Mouse (Mus musculus): ENCODE results near the gene Ttc23l.
A peak's percentile ranks its signal among the peaks of the same experiment; 100 is the strongest.
"Not testable (repeated sequence)": the region's sequence is repeated elsewhere in the genome, so short reads cannot be mapped to it uniquely, and the experiment has no call there.

Ttc23l gene

GRCm38 (mm10) chr15:10558465-10558864, at the start of gene Ttc23l:
Gene Ttc23l (minus strand): TSS chr15:10558668.
- no peak for DNase-seq (ENCODE audit: low spot score)

- no peak for DNase-seq (ENCODE audit: low spot score)
Measured at GRCm38 (mm10) chr15:10599413-10599812, 40.9 kb upstream of the Ttc23l start.

DNA sequence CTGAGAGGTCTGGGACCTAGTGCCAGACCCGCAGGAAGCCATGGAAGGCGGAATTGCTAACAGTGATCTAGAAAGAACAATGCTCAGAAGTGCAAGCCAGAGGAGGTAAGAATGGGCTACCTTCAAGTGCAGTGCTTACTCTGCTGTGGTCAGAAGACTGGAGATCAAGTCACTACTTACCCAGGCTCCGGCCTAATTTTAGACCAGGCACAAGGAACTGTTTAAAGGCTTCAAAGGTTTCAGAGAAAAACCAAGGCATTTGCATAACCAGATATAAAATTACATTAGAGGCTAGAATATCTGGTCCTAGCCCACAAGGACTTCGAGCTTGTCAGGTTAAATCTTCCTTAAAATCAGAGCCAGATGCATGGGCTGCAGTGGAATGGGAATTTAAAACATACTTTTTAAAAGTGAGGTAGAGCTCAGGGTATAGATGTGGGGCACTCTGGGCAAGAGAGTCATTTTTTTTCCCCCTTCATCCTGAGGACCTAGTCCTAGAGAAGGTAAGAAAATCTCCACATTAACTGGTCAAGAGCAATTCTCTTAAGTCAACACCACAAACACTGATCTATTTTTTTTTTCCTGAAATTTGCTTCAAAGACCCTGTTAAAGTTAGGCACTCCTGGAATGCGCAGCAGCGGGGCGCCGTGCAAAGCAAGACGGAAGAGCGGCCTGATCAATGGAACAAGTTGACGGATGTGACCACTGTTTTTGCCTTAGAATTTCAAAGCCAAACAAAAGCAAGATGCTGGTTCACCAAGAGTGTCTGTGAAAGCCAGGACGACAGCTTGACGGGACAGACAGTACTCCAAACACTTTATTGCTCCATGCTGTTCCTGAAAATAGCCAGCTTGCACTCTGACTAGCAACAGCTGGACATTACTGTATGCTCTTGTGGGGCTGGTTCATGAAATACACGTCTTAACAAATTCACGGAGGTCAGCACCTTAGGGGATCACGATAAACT, 40.1 kb upstream of the Ttc23l start:
- no peak for DNase-seq (ENCODE audit: low spot score)

GRCm38 (mm10) chr15:10596871-10597270, 38.4 kb upstream of the Ttc23l start:
- no peak for DNase-seq (ENCODE audit: low spot score)

- DNase-seq (ENCODE audit: low spot score), result no peak
Measured at GRCm38 (mm10) chr15:10595408-10595807, 36.9 kb upstream of the Ttc23l start.

GRCm38 (mm10) chr15:10594910-10595309, 36.4 kb upstream of the Ttc23l start:
- DNase-seq (ENCODE audit: low spot score), result no peak

GRCm38 (mm10) chr15:10593094-10593493, 34.6 kb upstream of the Ttc23l start:
- DNase-seq (ENCODE audit: low spot score), result no peak

GRCm38 (mm10) chr15:10586565-10586964, 28.1 kb upstream of the Ttc23l start:
- DNase-seq (ENCODE audit: low spot score), result no peak

DNA sequence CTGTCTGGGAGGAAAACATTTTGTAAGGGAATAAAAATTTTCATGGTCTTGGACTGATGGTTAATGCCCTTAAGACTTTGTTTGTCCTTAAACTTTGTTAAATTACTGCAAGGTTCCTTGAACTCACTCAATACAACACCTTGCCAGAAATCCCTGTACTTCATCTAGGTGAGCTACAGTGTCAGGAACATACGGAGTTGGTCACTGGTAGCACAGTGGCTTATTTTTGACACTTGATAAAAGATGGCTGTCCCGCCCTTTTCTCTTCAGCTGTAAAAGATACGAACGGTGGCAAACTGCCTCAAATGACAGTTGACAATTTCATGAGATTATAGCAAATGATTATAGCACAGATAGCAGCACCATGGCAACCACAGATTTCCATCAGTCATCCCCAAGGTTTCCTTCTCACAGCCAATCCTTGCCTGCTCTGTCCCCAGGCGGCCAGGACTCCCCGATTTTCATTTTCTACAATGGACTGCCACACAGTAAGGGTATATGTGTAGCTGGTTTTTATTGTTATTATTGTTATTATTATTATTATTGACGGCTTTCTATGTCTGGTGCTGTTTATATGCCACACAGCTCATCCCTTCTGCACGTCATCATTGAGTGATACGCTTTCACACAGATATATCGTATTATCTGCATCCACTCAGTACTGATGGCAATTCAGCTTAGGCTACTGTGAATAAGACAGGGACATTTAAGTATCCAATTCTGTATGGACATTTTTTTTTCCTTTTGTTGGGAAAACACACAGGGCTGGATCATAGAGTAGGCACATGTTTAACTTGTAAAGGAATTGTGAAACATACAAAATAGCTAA, 26.1 kb upstream of the Ttc23l start:
- DNase-seq (ENCODE audit: low spot score), result no peak

GRCm38 (mm10) chr15:10583408-10583807, 24.9 kb upstream of the Ttc23l start:
- DNase-seq (ENCODE audit: low spot score), result peak; percentile 55

GRCm38 (mm10) chr15:10579159-10579558, 20.7 kb upstream of the Ttc23l start:
- DNase-seq (ENCODE audit: low spot score), result no peak

GRCm38 (mm10) chr15:10566486-10566885, 8.0 kb upstream of the Ttc23l start:
- no peak for DNase-seq (ENCODE audit: low spot score)

DNA sequence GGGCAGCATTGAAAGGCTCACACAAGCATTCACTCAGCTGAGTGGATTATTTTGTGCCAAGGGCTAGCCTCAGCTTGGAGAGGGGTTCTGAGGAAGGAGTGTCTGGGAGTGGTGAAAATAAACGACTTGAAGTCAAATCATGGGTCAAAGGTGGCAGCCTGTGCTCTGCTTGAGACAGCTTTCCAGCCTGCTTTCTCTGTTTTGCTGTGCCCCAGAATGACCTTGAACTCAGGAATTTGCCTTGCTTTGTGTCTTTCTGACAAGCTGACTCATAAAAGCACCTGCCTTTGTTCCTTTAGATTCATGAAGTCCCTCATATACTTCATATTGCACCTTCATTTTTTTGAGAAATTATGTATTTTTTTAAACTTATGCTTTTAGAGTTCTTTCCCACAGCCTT, 5.7 kb upstream of the Ttc23l start:
- DNase-seq (ENCODE audit: low spot score), result no peak

- DNase-seq (ENCODE audit: low spot score), result no peak
Measured at GRCm38 (mm10) chr15:10562281-10562680, 3.8 kb upstream of the Ttc23l start.

DNA sequence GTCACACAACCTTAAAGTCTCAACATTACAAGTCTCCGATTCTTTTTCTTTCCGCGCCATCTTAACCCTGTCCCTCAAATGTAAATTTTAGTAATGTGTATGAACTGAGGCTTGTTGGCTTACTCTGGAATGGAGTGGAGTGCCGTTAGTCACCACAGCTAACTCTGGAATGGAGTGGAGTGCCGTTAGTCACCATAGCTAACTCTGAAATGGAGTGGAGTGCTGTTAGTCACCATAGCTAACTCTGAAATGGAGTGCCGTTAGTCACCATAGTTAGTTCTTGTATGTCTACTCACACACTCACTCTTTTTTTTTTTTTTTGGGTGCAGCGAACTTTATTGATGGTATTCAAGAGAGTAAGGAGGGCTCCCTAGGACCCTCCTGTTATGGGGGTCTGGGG, 1.5 kb upstream of the Ttc23l start:
- DNase-seq (ENCODE audit: low spot score), result no peak

- DNase-seq (ENCODE audit: low spot score), result no peak
Measured at GRCm38 (mm10) chr15:10554336-10554735, 4.1 kb downstream of the Ttc23l start.

GRCm38 (mm10) chr15:10540271-10541088, 18.0 kb downstream of the Ttc23l start:
- no peak for DNase-seq (ENCODE audit: low spot score)

GRCm38 (mm10) chr15:10535969-10536368, 22.5 kb downstream of the Ttc23l start:
- DNase-seq (ENCODE audit: low spot score), result no peak

GRCm38 (mm10) chr15:10534591-10534990, 23.9 kb downstream of the Ttc23l start:
- DNase-seq (ENCODE audit: low spot score), result no peak

DNA sequence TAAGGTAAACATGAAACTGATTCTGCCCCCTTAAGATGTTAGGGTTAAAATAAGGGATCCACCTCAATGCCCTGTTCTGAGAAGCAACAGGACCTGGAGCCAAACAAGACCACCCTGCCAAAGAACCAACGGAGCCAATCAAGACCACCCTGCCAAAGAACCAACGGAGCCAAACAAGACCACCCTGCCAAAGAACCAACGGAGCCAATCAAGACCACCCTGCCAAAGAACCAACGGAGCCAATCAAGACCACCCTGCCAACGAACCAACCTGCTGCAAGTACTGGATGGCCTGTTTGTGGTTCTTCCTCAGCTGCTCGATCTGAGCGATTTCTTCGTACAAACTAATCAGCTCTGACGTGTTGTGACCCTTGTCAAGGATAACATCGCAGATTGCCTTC, 25.1 kb downstream of the Ttc23l start:
- not testable (repeated sequence) for DNase-seq (ENCODE audit: low spot score)

DNA sequence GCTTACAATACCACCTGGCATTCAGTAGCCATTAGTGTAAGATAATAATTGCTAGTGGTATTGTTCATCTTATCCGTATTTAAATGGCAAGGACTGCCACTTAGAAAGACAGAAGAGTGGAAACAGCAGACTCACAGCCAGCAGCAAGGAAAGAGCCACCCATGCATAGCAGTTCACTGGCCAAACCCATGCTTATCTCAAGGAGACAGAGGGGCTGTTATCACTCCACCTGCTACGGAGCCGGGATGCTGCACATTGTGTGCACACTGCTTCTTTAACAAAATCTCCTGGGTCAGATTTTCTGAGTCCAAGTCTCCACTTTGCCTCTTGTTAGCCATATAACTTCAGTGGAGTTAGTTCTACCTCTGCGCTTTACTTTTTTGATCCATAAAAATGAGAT, 27.1 kb downstream of the Ttc23l start:
- no peak for DNase-seq (ENCODE audit: low spot score)

DNA sequence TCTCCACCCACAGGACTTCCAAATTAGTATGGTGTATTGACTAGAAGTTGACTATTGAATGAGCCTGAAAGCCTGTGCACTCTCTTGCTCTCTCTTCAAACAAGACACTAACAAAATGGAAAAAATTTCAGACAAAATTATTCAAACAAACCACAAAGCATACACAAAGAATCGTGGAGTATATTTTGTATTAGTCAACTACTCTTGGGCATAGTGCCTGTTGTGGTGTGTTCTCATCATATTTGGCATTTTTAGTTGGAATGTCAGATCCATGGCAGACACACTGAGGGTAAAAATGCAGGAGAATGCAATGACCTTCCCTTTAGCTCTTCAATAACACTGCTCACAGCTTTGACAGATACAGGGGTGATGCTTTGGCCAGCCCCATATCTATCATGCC, 32.6 kb downstream of the Ttc23l start:
- DNase-seq (ENCODE audit: low spot score), result no peak
